Mouse (Mus musculus) heart, adult 2 months (tissue): Measurements from ENCODE around the gene Cecr2. TPM values are rescaled to one million over a fixed set of nuclear protein-coding genes. Genes with fewer than 3 reads are reported as not detected.

ENCODE experiments used
- DNase-seq, 2 experiments: peaks; one replicate each; pipeline ENCODE4 v3.0.0; 2021
- H3K27ac ChIP-seq: fragments of 200-600 bp; 2 replicates; pipeline ENCODE4 v1.8.1; 2022
- H3K27me3 ChIP-seq: fragments of 200-500 bp; 2 replicates; pipeline ENCODE4 v1.6.1; 2012; ENCODE audit warnings: mild to moderate bottlenecking, low read length, inconsistent platforms, mixed read lengths; ENCODE audit not compliant: control insufficient read depth, insufficient read depth
- H3K36me3 ChIP-seq: fragments of 200-500 bp; 2 replicates; pipeline ENCODE4 v1.6.1; 2012; ENCODE audit warnings: low read length, inconsistent platforms; ENCODE audit not compliant: control insufficient read depth, insufficient read depth
- H3K4me1 ChIP-seq: fragments of 200-500 bp; 2 replicates; pipeline ENCODE4 v1.6.1; 2011; ENCODE audit warnings: low read length; ENCODE audit not compliant: control insufficient read depth, insufficient read depth
- H3K4me3 ChIP-seq: fragments of 200-600 bp; 2 replicates; pipeline ENCODE4 v1.8.1; 2022
- H3K79me2 ChIP-seq: fragments of 200-500 bp; replicated peaks from 2 replicates; pipeline ENCODE4 v1.6.1; 2012; ENCODE audit warnings: mild to moderate bottlenecking, inconsistent platforms, low read length, moderate library complexity, mixed read lengths; ENCODE audit not compliant: control insufficient read depth, insufficient read depth
- H3K9ac ChIP-seq: fragments of 200-500 bp; 2 replicates; pipeline ENCODE4 v1.6.1; 2012; ENCODE audit warnings: low read depth, mild to moderate bottlenecking, control low read depth, inconsistent platforms, low read length, mixed read lengths
- CTCF ChIP-seq: fragments of 200-600 bp; IDR thresholded peaks from 2 replicates; pipeline ENCODE4 v1.8.1; 2022; ENCODE audit warnings: antibody characterized with exemption, mild to moderate bottlenecking, moderate library complexity
- EP300 ChIP-seq: fragments of 200-500 bp; IDR thresholded peaks from 2 replicates; pipeline ENCODE4 v1.6.1; 2011; ENCODE audit warnings: low read depth, low read length, control low read depth; ENCODE audit not compliant: insufficient read depth
- POLR2A ChIP-seq: fragments of 200-500 bp; IDR thresholded peaks from 2 replicates; pipeline ENCODE4 v1.6.1; 2011; ENCODE audit warnings: mild to moderate bottlenecking, low read depth, low read length, control low read depth; ENCODE audit not compliant: insufficient read depth
- WGBS: fragments of 180-500 bp; shearing (Covaris S2); methylation state at CpG from one replicate; pipeline ENCODE4 v1.1.7; 2018; 5-methylcytosine and 5-hydroxymethylcytosine counted together
- intact Hi-C: fragments of 180-260 bp; cut with DNase I; formaldehyde crosslinking; loops from one replicate; pipeline ENCODE4 v1.15.1; 2025
- polyA plus RNA-seq: library from polyadenylated mRNA; depleted of rRNA; stranded (reverse); fragments of >200 nt; gene quantifications from 2 replicates; pipeline ENCODE4 v1.2.3, GENCODE M21; 2012
- total RNA-seq, 2 experiments: library from RNA; stranded (reverse); gene quantifications; 2 replicates each; pipeline ENCODE4 v1.2.3; 2021

Gene Cecr2
- total and polyA plus RNA-seq, 3 experiments = 7.0 to 17.4 (median 12.9) TPM

- no peaks in the 10 kb centered on the region for H3K79me2 ChIP-seq
- no peak overlapping the region for H3K27ac ChIP-seq
- WGBS = 61% methylated on average over 2 of the region's 2 CpGs
- intact Hi-C loops = no loop called here
- H3K36me3 ChIP-seq = no peaks in the 10 kb centered on the region
- H3K27me3 ChIP-seq = no peaks in the 10 kb centered on the region
- no peak overlapping the region for H3K4me3 ChIP-seq
- no peak for TF ChIP-seq CTCF
- no peak for TF ChIP-seq POLR2A
- TF ChIP-seq EP300 = no peak
- DNase-seq = no peak
- H3K9ac ChIP-seq = no peak overlapping the region
- no peaks in the 10 kb centered on the region; the same call in 1 of the 2 replicates for H3K4me1 ChIP-seq
These were observed 39.1 kb upstream of the Cecr2 start for GRCm38 (mm10) chr6:120627096-120627495.

DNA sequence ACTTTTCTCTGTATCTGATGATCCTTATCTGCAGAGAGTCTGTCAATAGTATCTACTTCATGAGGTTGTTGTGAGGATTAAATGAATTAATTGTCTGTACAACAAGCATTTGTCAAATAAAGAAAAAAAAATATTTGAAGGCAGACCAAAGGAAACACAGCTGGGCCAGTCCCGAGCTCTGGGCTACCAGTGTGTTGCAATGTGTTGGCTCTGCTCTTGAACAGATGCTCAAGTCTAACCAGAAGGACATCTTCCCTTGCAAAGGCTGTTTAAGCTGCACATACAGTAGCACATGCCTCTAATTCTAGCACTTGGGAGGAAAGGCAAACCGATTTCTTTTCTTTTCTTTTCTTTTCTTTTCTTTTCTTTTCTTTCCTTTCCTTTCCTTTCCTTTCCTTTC is 37.2 kb upstream of the Cecr2 start:
- Histone ChIP-seq H3K27me3 (no peaks in the 10 kb centered on the region), H3K9ac (no peak overlapping the region), H3K4me1 (no peaks in the 10 kb centered on the region; the same call in 1 of the 2 replicates), H3K4me3 (no peak overlapping the region), H3K27ac (no peak overlapping the region), H3K79me2 (no peaks in the 10 kb centered on the region), H3K36me3 (no peaks in the 10 kb centered on the region)
- 53% methylated on average over 2 of the region's 2 CpGs for WGBS
- no peak for TF ChIP-seq EP300
- TF ChIP-seq CTCF = no peak
- TF ChIP-seq POLR2A = no peak
- intact Hi-C loops = no loop called here
- DNase-seq = peak in 1 of 2 experiments; percentile 17

GRCm38 (mm10) chr6:120635391-120636028 is 30.7 kb upstream of the Cecr2 start:
- Histone ChIP-seq H3K4me3 (no peak overlapping the region), H3K79me2 (no peaks in the 10 kb centered on the region), H3K27me3 (no peaks in the 10 kb centered on the region), H3K4me1 (no peaks in the 10 kb centered on the region), H3K36me3 (no peaks in the 10 kb centered on the region), H3K9ac (no peak overlapping the region), H3K27ac (no peak overlapping the region)
- no peak for TF ChIP-seq CTCF
- TF ChIP-seq POLR2A = no peak
- TF ChIP-seq EP300 = no peak
- DNase-seq = no peak
- WGBS = 87% methylated on average over 8 of the region's 8 CpGs
- intact Hi-C loops = no loop called here

DNA sequence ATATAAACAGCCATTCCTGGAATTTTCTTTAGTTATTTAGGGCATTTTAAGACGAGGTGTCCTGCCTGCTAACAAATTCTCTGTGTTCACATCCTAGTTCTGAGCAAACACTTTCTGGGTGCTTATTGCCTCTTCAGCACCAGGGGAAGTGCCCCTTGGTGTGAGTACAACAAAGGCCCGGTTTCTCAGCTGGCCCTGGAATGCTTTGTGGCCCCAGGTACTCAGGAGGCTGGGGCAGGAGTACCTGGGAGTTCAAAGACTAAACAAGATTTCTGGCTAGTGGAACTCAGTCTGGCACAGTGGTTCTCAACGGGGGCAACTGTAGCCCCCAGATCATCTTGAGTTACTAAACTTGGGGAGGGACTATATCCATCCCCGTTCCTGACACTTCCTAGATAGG is 26.6 kb upstream of the Cecr2 start:
- TF ChIP-seq EP300 (no peak), CTCF (no peak), POLR2A (no peak)
- H3K4me3 ChIP-seq = no peak overlapping the region
- no peaks in the 10 kb centered on the region for H3K27me3 ChIP-seq
- intact Hi-C loops = no loop called here
- no peak overlapping the region for H3K27ac ChIP-seq
- H3K36me3 ChIP-seq = no peaks in the 10 kb centered on the region
- H3K4me1 ChIP-seq = peaks cover 3% of the 10 kb centered on the region
- H3K79me2 ChIP-seq = no peaks in the 10 kb centered on the region
- no peak for DNase-seq
- 54% methylated on average over 4 of the region's 4 CpGs for WGBS
- H3K9ac ChIP-seq = no peak overlapping the region

DNA sequence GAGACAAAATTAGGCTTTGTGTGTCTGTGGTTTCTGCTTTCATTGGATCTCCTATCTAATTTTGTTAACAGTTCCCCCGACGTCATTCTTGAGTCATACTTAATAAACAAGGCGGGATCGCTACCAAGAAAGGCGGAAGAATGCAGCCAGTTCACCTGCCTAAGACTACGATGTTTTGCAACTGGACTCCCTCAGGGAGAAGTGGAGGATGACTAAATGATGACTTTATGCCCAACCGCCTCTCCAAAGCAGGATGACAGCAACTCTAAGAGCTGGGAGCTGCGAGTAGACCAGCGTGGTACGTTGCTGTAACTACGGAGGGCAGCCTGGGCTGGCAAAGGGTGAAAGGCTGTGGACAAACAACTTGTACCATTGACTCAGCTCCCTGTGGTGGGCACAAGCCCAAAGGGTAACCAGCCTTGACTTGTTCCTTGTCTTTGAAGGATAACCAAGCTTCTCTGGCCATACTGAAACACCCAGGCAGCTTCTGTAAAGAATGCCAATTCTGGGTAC is 24.2 kb upstream of the Cecr2 start:
- intact Hi-C loops = no loop called here
- no peak overlapping the region for H3K27ac ChIP-seq

DNA sequence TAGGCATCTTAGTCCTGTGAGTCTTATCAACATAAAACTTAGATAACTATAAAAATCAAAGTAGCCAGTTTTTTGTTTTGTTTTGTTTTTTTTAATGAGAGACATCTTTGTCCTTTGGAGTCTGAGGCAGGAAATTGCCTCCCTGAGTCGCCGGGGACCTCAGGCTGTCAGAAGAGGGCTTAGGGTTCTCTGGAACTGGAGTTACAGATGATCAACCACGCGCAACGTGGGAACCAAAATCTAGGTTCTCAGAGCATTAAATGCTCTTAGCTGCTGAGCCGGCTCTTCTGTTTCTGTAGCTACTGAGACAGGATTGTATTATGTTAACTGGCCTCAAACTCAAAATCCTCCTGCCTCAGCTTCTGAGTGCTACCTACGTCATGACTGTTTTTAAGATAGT is 22.4 kb upstream of the Cecr2 start:
- Histone ChIP-seq H3K4me1 (peaks cover 13% of the 10 kb centered on the region), H3K79me2 (no peaks in the 10 kb centered on the region), H3K27me3 (no peaks in the 10 kb centered on the region), H3K27ac (peak overlapping the region; percentile 95), H3K36me3 (peaks cover 3% of the 10 kb centered on the region; the same call in 1 of the 2 replicates), H3K9ac (no peak overlapping the region), H3K4me3 (no peak overlapping the region)
- intact Hi-C loops = loop anchor here (1.0 kb wide), 1 partner anchor 22 kb away; no protein-coding TSS in a partner anchor
- no peak for TF ChIP-seq CTCF
- no peak for TF ChIP-seq POLR2A
- TF ChIP-seq EP300 = no peak
- no peak for DNase-seq
- WGBS = 53% methylated on average over 7 of the region's 7 CpGs

More for the DNA sequence above, 24.2 kb upstream of the Cecr2 start:
- DNase-seq = no peak
- TF ChIP-seq CTCF (no peak), POLR2A (no peak), EP300 (no peak)
- Histone ChIP-seq H3K9ac (no peak overlapping the region), H3K36me3 (0 out of 2 replicates have a peak, but pooled peaks cover under 1% of the 10 kb centered on the region), H3K4me3 (no peak overlapping the region), H3K4me1 (peaks cover 6% of the 10 kb centered on the region), H3K27me3 (no peaks in the 10 kb centered on the region), H3K79me2 (no peaks in the 10 kb centered on the region)
- 87% methylated on average over 11 of the region's 11 CpGs for WGBS
